Mouse (Mus musculus) CH12.LX (cell line): ENCODE data around the gene Pdzrn4. TPM values are rescaled to one million over a fixed set of nuclear protein-coding genes. Genes with fewer than 3 reads are reported as not detected.

Experiments
- DNase-seq: peaks from one replicate; pipeline ENCODE4 v3.0.0-alpha.2; 2013; ENCODE audit errors: extremely low read depth
- H3K27ac ChIP-seq: 2 replicates; pipeline ENCODE4 v1.5.1; 2012; ENCODE audit warnings: low read depth, mild to moderate bottlenecking, control low read depth, moderate library complexity; ENCODE audit not compliant: insufficient read depth
- H3K27me3 ChIP-seq: replicated peaks from 2 replicates; pipeline ENCODE3; 2012; ENCODE audit warnings: inconsistent platforms
- H3K36me3 ChIP-seq, 2 experiments: replicated peaks in 1 of 2; 2 replicates each; pipeline versions ENCODE3 to v1.6.1; 2012; ENCODE audit warnings: inconsistent platforms in 1 of 2, low read length in 1 of 2, mild to moderate bottlenecking in 1 of 2, mixed read lengths in 1 of 2, moderate library complexity in 1 of 2; ENCODE audit not compliant: control insufficient read depth in 1 of 2, insufficient read depth in 1 of 2
- H3K4me1 ChIP-seq, 2 experiments: 2 replicates each; pipeline ENCODE4 v1.6.1; 2012; ENCODE audit warnings: inconsistent platforms in 1 of 2, moderate library complexity in 1 of 2; ENCODE audit not compliant: insufficient read depth in 2 of 2, control insufficient read depth in 1 of 2
- H3K4me2 ChIP-seq: 2 replicates; pipeline ENCODE4 v1.6.1; 2012; ENCODE audit warnings: low read depth, mild to moderate bottlenecking, control low read depth; ENCODE audit not compliant: poor library complexity, insufficient read depth, severe bottlenecking
- H3K4me3 ChIP-seq, 3 experiments: fragments of 150-350 bp in 1 of 3; sonication (generic) in 1 of 3; replicated peaks in 1 of 3; 2 replicates each; pipeline versions ENCODE3 to v1.5.1; 2011 to 2012; ENCODE audit warnings: low read depth in 2 of 3, low read length in 2 of 3, mild to moderate bottlenecking in 2 of 3, moderate library complexity in 2 of 3, control low read depth in 1 of 3, improper control_type of control experiment in 1 of 3, inconsistent platforms in 1 of 3, mixed read lengths in 1 of 3; ENCODE audit not compliant: poor library complexity in 1 of 3
- H3K79me2 ChIP-seq: replicated peaks from 2 replicates; pipeline ENCODE4 v1.6.1; 2012; ENCODE audit warnings: mild to moderate bottlenecking, moderate library complexity; ENCODE audit not compliant: control insufficient read depth, poor library complexity, insufficient read depth, severe bottlenecking; ENCODE audit errors: extremely low read depth
- H3K9ac ChIP-seq: 2 replicates; pipeline ENCODE4 v1.6.1; 2012; ENCODE audit warnings: low read depth, mild to moderate bottlenecking, control low read depth, moderate library complexity; ENCODE audit not compliant: insufficient read depth
- H3K9me3 ChIP-seq: replicated peaks from 2 replicates; pipeline ENCODE3; 2012; ENCODE audit warnings: low read length, inconsistent platforms, mixed read lengths
- BHLHE40 ChIP-seq: IDR thresholded peaks from 2 replicates; pipeline ENCODE4 v1.6.1; 2011; ENCODE audit warnings: mild to moderate bottlenecking, low read depth, low read length, improper control_type of control experiment
- CTCF ChIP-seq, 2 experiments: IDR thresholded peaks in 1 of 2; conservative IDR thresholded peaks in 1 of 2; 2 replicates each; pipeline ENCODE4 v1.5.1; 2011 to 2012; ENCODE audit warnings: low read depth in 2 of 2, low read length in 2 of 2, improper control_type of control experiment in 1 of 2, inconsistent platforms in 1 of 2, mild to moderate bottlenecking in 1 of 2, moderate library complexity in 1 of 2
- E2F4 ChIP-seq: IDR thresholded peaks from 2 replicates; pipeline ENCODE4 v1.6.1; 2011; ENCODE audit warnings: low read depth, low read length, improper control_type of control experiment; ENCODE audit not compliant: insufficient replicate concordance
- ETS1 ChIP-seq: conservative IDR thresholded peaks from 2 replicates; pipeline ENCODE4 v1.6.1; 2012; ENCODE audit warnings: low read depth, mild to moderate bottlenecking, inconsistent platforms, low read length, improper control_type of control experiment, moderate library complexity
- GABPA ChIP-seq: IDR thresholded peaks from 2 replicates; pipeline ENCODE4 v1.6.1; 2012; ENCODE audit warnings: low read depth, low read length, improper control_type of control experiment, inconsistent platforms; ENCODE audit not compliant: insufficient replicate concordance
- JUND ChIP-seq: conservative IDR thresholded peaks from 2 replicates; pipeline ENCODE4 v1.6.1; 2011; ENCODE audit warnings: low read depth, low read length, improper control_type of control experiment
- KAT2A ChIP-seq: IDR thresholded peaks from 2 replicates; pipeline ENCODE4 v1.6.1; 2012; ENCODE audit warnings: low read length, improper control_type of control experiment, inconsistent platforms; ENCODE audit not compliant: insufficient replicate concordance
- MAX ChIP-seq: IDR thresholded peaks from 2 replicates; pipeline ENCODE4 v1.6.1; 2011; ENCODE audit warnings: low read length, improper control_type of control experiment
- POLR2A ChIP-seq: IDR thresholded peaks from 2 replicates; pipeline ENCODE4 v1.6.1; 2011; ENCODE audit warnings: low read depth, mild to moderate bottlenecking, improper control_type of control experiment, low read length
- POLR2AphosphoS2 ChIP-seq: IDR thresholded peaks from 2 replicates; pipeline ENCODE4 v1.6.1; 2011; ENCODE audit warnings: low read depth, low read length, improper control_type of control experiment
- RCOR1 ChIP-seq: conservative IDR thresholded peaks from 2 replicates; pipeline ENCODE4 v1.6.1; 2012; ENCODE audit warnings: low read depth, mild to moderate bottlenecking, inconsistent platforms, low read length, improper control_type of control experiment
- SIN3A ChIP-seq: IDR thresholded peaks from 2 replicates; pipeline ENCODE4 v1.6.1; 2012; ENCODE audit warnings: low read length, improper control_type of control experiment, inconsistent platforms
- TBP ChIP-seq: conservative IDR thresholded peaks from 2 replicates; pipeline ENCODE4 v1.6.1; 2011; ENCODE audit warnings: low read depth, low read length, improper control_type of control experiment
- UBTF ChIP-seq: IDR thresholded peaks from 2 replicates; pipeline ENCODE4 v1.6.1; 2012; ENCODE audit warnings: low read depth, mild to moderate bottlenecking, inconsistent platforms, low read length, improper control_type of control experiment, moderate library complexity
- USF1 ChIP-seq: IDR thresholded peaks from 2 replicates; pipeline ENCODE4 v1.6.1; 2014; ENCODE audit warnings: low read depth, mild to moderate bottlenecking, inconsistent platforms, low read length, improper control_type of control experiment
- USF2 ChIP-seq: conservative IDR thresholded peaks from 2 replicates; pipeline ENCODE4 v1.6.1; 2011; ENCODE audit warnings: low read depth, low read length, improper control_type of control experiment
- ZC3H11A ChIP-seq: IDR thresholded peaks from 2 replicates; pipeline ENCODE4 v1.6.1; 2012; ENCODE audit warnings: low read depth, mild to moderate bottlenecking, inconsistent platforms, low read length, improper control_type of control experiment
- ZNF384 ChIP-seq: IDR thresholded peaks from 2 replicates; pipeline ENCODE4 v1.6.1; 2012; ENCODE audit warnings: low read depth, low read length, improper control_type of control experiment, inconsistent platforms
- dilution Hi-C: fragments of 300-500 bp; cut with MboI; formaldehyde crosslinking; loops from 2 replicates; pipeline ENCODE4 v1.14.3; 2020; ENCODE audit warnings: low sequenced_read_pairs; ENCODE audit not compliant: extremely low pct_unique_long_range_greater_than_20kb, extremely low pct_ligation_motif_present
- in situ Hi-C: fragments of 300-500 bp; cut with MboI; formaldehyde crosslinking; loops from 3 replicates; pipeline ENCODE4 v1.14.3; 2019; ENCODE audit warnings: low sequenced_read_pairs, low pct_ligation_motif_present, low pct_unique_long_range_greater_than_20kb, mixed read lengths
- polyA plus RNA-seq: library from polyadenylated mRNA; unstranded; fragments of >175 nt; gene quantifications from 2 replicates; pipeline ENCODE4 v1.2.1, GENCODE M21; 2012; ENCODE audit warnings: low read depth; ENCODE audit not compliant: insufficient read length
- total RNA-seq, 2 experiments: library from RNA; depleted of rRNA; stranded (reverse); fragments of 300-350 nt in 1 of 2; fragments of >200 nt in 1 of 2; gene quantifications; 2 replicates each; pipeline ENCODE4 v1.2.3; 2012 to 2014

Gene Pdzrn4
- total and polyA plus RNA-seq, 3 experiments = not detected

- H3K4me1 ChIP-seq = no peaks in the 10 kb centered on the region
- in situ Hi-C loops = no loop called here
- dilution Hi-C loops = no loop called here
- H3K27ac ChIP-seq = no peak overlapping the region
- no peaks in the 10 kb centered on the region for H3K36me3 ChIP-seq
- H3K4me3 ChIP-seq = no peak overlapping the region
- no peak overlapping the region for H3K4me2 ChIP-seq
- peaks cover 66% of the 10 kb centered on the region for H3K9me3 ChIP-seq
- H3K27me3 ChIP-seq = no peaks in the 10 kb centered on the region
- no peaks in the 10 kb centered on the region for H3K79me2 ChIP-seq
- no peak for DNase-seq
- TF ChIP-seq USF1 = no peak
- TF ChIP-seq USF2 = no peak
- TF ChIP-seq BHLHE40 = no peak
- no peak for TF ChIP-seq UBTF
- no peak for TF ChIP-seq CTCF (conservative IDR thresholded peaks at IDR 0.05 in 1 of 2, IDR thresholded peaks at IDR 0.05 in 1 of 2; ENCODE audit: low read depth in 2 of 2, low read length in 2 of 2)
- TF ChIP-seq POLR2A = no peak
- no peak for TF ChIP-seq SIN3A
- H3K9ac ChIP-seq = no peak overlapping the region
These were observed 355.9 kb downstream of the Pdzrn4 start for GRCm38 (mm10) chr15:92752578-92752977.

GRCm38 (mm10) chr15:92757085-92757903 is 360.6 kb downstream of the Pdzrn4 start:
- Histone ChIP-seq H3K9me3 (peaks cover 72% of the 10 kb centered on the region), H3K79me2 (no peaks in the 10 kb centered on the region), H3K27me3 (no peaks in the 10 kb centered on the region), H3K4me2 (no peak overlapping the region), H3K27ac (no peak overlapping the region), H3K4me1 (no peaks in the 10 kb centered on the region), H3K4me3 (no peak overlapping the region), H3K36me3 (no peaks in the 10 kb centered on the region), H3K9ac (no peak overlapping the region)
- no peak for DNase-seq
- dilution Hi-C loops = no loop called here
- in situ Hi-C loops = no loop called here
- TF ChIP-seq ETS1 (no peak), E2F4 (no peak), ZC3H11A (no peak), TBP (no peak), SIN3A (no peak), RCOR1 (no peak), USF2 (no peak), KAT2A (no peak), JUND (no peak), CTCF (conservative IDR thresholded peaks at IDR 0.05 in 1 of 2, IDR thresholded peaks at IDR 0.05 in 1 of 2; ENCODE audit: low read depth in 2 of 2, low read length in 2 of 2) (no peak), POLR2AphosphoS2 (no peak), ZNF384 (no peak), UBTF (no peak), MAX (no peak), GABPA (no peak)
